Mouse (Mus musculus) limb, embryonic 12.5 days (tissue): ENCODE data around the gene Nsg1. TPM values are rescaled to one million over a fixed set of nuclear protein-coding genes. Genes with fewer than 3 reads are reported as not detected.

Experiments used
- ATAC-seq: fragments of 200-750 bp; cut with Nextera tagmentation; 2 replicates; pipeline ENCODE4 v1.8.0; 2017; ENCODE audit warnings: low read depth, moderate TSS enrichment; ENCODE audit not compliant: insufficient number of reproducible peaks, insufficient read depth, low FRiP score, low TSS enrichment
- H3K27ac ChIP-seq: fragments of 300-500 bp; sonication (generic); 2 replicates; pipeline ENCODE4 v1.5.1; 2016; ENCODE audit warnings: mild to moderate bottlenecking, moderate library complexity
- H3K27me3 ChIP-seq: fragments of 300-500 bp; sonication (generic); 2 replicates; pipeline ENCODE4 v1.6.1; 2016; ENCODE audit warnings: mild to moderate bottlenecking, moderate library complexity
- H3K36me3 ChIP-seq: fragments of 300-500 bp; sonication (generic); 2 replicates; pipeline ENCODE4 v1.6.1; 2016; ENCODE audit warnings: mild to moderate bottlenecking, moderate library complexity
- H3K4me1 ChIP-seq: fragments of 300-500 bp; sonication (generic); replicated peaks from 2 replicates; pipeline ENCODE4 v1.6.1; 2016
- H3K4me2 ChIP-seq: fragments of 300-500 bp; sonication (generic); 2 replicates; pipeline ENCODE4 v1.6.1; 2016; ENCODE audit warnings: mild to moderate bottlenecking, moderate library complexity
- H3K4me3 ChIP-seq: fragments of 300-500 bp; sonication (generic); replicated peaks from 2 replicates; pipeline ENCODE4 v1.5.1; 2016; ENCODE audit warnings: mild to moderate bottlenecking
- H3K9ac ChIP-seq: fragments of 300-500 bp; sonication (generic); replicated peaks from 2 replicates; pipeline ENCODE4 v1.6.1; 2016; ENCODE audit warnings: mild to moderate bottlenecking, moderate library complexity
- H3K9me3 ChIP-seq: fragments of 300-500 bp; sonication (generic); 2 replicates; pipeline ENCODE4 v1.6.1; 2016; ENCODE audit warnings: mild to moderate bottlenecking, moderate library complexity
- WGBS: fragments of 180-500 bp; shearing (Covaris S2); methylation state at CpG from one replicate; pipeline ENCODE4 v1.1.7; 2016; 5-methylcytosine and 5-hydroxymethylcytosine counted together
- polyA plus RNA-seq: library from polyadenylated mRNA; unstranded; fragments of >200 nt; fragmentation: Nextera tagmentation; extraction: Ambion mirVana; gene quantifications from 2 replicates; pipeline ENCODE4 v1.2.1, GENCODE M21; 2016

Gene Nsg1
- polyA plus RNA-seq, 1 experiment from 2014 or later: 134 TPM

GRCm38 (mm10) chr5:38140893-38141292 lies 18.8 kb downstream of the Nsg1 start:
- Histone ChIP-seq H3K4me3 (no peak overlapping the region), H3K9ac (no peak overlapping the region), H3K27me3 (no peaks in the 10 kb centered on the region), H3K36me3 (peaks cover 100% of the 10 kb centered on the region), H3K27ac (no peak overlapping the region), H3K4me1 (peaks cover 10% of the 10 kb centered on the region; the same call in 1 of the 2 replicates), H3K4me2 (no peak overlapping the region), H3K9me3 (no peaks in the 10 kb centered on the region)
- WGBS: 87% methylated on average over 6 of the region's 6 CpGs
- no peak for ATAC-seq

GRCm38 (mm10) chr5:38137163-38137562 lies 22.5 kb downstream of the Nsg1 start:
- Histone ChIP-seq H3K4me2 (no peak overlapping the region), H3K27ac (no peak overlapping the region), H3K4me3 (no peak overlapping the region), H3K4me1 (peaks cover 10% of the 10 kb centered on the region; the same call in 1 of the 2 replicates), H3K9me3 (no peaks in the 10 kb centered on the region), H3K9ac (no peak overlapping the region), H3K27me3 (no peaks in the 10 kb centered on the region), H3K36me3 (peaks cover 76% of the 10 kb centered on the region)
- WGBS: 81% methylated on average over 9 of the region's 9 CpGs
- no peak for ATAC-seq

GRCm38 (mm10) chr5:38136247-38136646 lies 23.5 kb downstream of the Nsg1 start:
- no peaks in the 10 kb centered on the region for H3K9me3 ChIP-seq
- H3K36me3 ChIP-seq: peaks cover 67% of the 10 kb centered on the region
- no peak overlapping the region for H3K4me2 ChIP-seq
- no peak overlapping the region for H3K27ac ChIP-seq
- no peak overlapping the region for H3K9ac ChIP-seq
- H3K4me3 ChIP-seq: no peak overlapping the region
- peaks cover 10% of the 10 kb centered on the region; the same call in 1 of the 2 replicates for H3K4me1 ChIP-seq
- no peaks in the 10 kb centered on the region for H3K27me3 ChIP-seq
- no peak for ATAC-seq
- 89% methylated on average over 9 of the region's 9 CpGs for WGBS

GRCm38 (mm10) chr5:38129339-38129738 lies 30.4 kb downstream of the Nsg1 start:
- no peak overlapping the region for H3K4me3 ChIP-seq
- ATAC-seq: no peak
- H3K27me3 ChIP-seq: no peaks in the 10 kb centered on the region
- H3K9me3 ChIP-seq: no peaks in the 10 kb centered on the region
- no peak overlapping the region for H3K4me2 ChIP-seq
- 93% methylated on average over 2 of the region's 2 CpGs for WGBS
- no peak overlapping the region for H3K9ac ChIP-seq
- peaks cover 41% of the 10 kb centered on the region for H3K36me3 ChIP-seq
- H3K4me1 ChIP-seq: no peaks in the 10 kb centered on the region
- H3K27ac ChIP-seq: no peak overlapping the region

- Histone ChIP-seq H3K4me1 (no peaks in the 10 kb centered on the region), H3K36me3 (peaks cover 57% of the 10 kb centered on the region), H3K27ac (no peak overlapping the region), H3K9ac (no peak overlapping the region), H3K4me2 (no peak overlapping the region), H3K9me3 (no peaks in the 10 kb centered on the region), H3K27me3 (no peaks in the 10 kb centered on the region), H3K4me3 (no peak overlapping the region)
- 87% methylated on average over 13 of the region's 13 CpGs for WGBS
- ATAC-seq: no peak
Observed at GRCm38 (mm10) chr5:38126519-38127306, 33.0 kb downstream of the Nsg1 start.

GRCm38 (mm10) chr5:38121699-38122098 lies 38.0 kb downstream of the Nsg1 start:
- H3K9ac ChIP-seq: no peak overlapping the region
- H3K9me3 ChIP-seq: no peaks in the 10 kb centered on the region
- no peak overlapping the region for H3K4me3 ChIP-seq
- H3K36me3 ChIP-seq: peaks cover 46% of the 10 kb centered on the region
- WGBS: 97% methylated on average over 7 of the region's 7 CpGs
- no peak overlapping the region for H3K4me2 ChIP-seq
- H3K4me1 ChIP-seq: no peaks in the 10 kb centered on the region
- no peaks in the 10 kb centered on the region for H3K27me3 ChIP-seq
- no peak overlapping the region for H3K27ac ChIP-seq
- ATAC-seq: no peak

GRCm38 (mm10) chr5:38119268-38119667 lies 40.4 kb downstream of the Nsg1 start:
- no peak for ATAC-seq
- Histone ChIP-seq H3K9ac (no peak overlapping the region), H3K27me3 (no peaks in the 10 kb centered on the region), H3K9me3 (no peaks in the 10 kb centered on the region), H3K4me1 (no peaks in the 10 kb centered on the region), H3K4me3 (no peak overlapping the region), H3K4me2 (no peak overlapping the region), H3K36me3 (peaks cover 53% of the 10 kb centered on the region), H3K27ac (no peak overlapping the region)
- WGBS: 96% methylated on average over 5 of the region's 5 CpGs

- Histone ChIP-seq H3K27me3 (no peaks in the 10 kb centered on the region), H3K27ac (no peak overlapping the region), H3K36me3 (peaks cover 46% of the 10 kb centered on the region), H3K9ac (no peak overlapping the region), H3K4me3 (no peak overlapping the region), H3K4me2 (no peak overlapping the region), H3K9me3 (no peaks in the 10 kb centered on the region), H3K4me1 (no peaks in the 10 kb centered on the region)
- ATAC-seq: no peak
- 96% methylated on average over 1 of the region's 1 CpGs for WGBS
Observed at GRCm38 (mm10) chr5:38117056-38117455, 42.7 kb downstream of the Nsg1 start.

- no peaks in the 10 kb centered on the region; the same call in 1 of the 2 replicates for H3K9me3 ChIP-seq
- H3K9ac ChIP-seq: no peak overlapping the region
- H3K36me3 ChIP-seq: peaks cover 61% of the 10 kb centered on the region
- no peak overlapping the region for H3K4me3 ChIP-seq
- WGBS: 92% methylated on average over 2 of the region's 2 CpGs
- no peaks in the 10 kb centered on the region for H3K27me3 ChIP-seq
- ATAC-seq: no peak
- H3K4me2 ChIP-seq: no peak overlapping the region
- H3K4me1 ChIP-seq: no peaks in the 10 kb centered on the region
- H3K27ac ChIP-seq: no peak overlapping the region
Observed at GRCm38 (mm10) chr5:38114526-38114925, 45.2 kb downstream of the Nsg1 start.

GRCm38 (mm10) chr5:38106807-38107206 lies 52.9 kb downstream of the Nsg1 start:
- Histone ChIP-seq H3K36me3 (peaks cover 20% of the 10 kb centered on the region), H3K27ac (peak overlapping the region; percentile 66; the same call in 1 of the 2 replicates), H3K9me3 (no peaks in the 10 kb centered on the region; the same call in 1 of the 2 replicates), H3K4me3 (no peak overlapping the region), H3K4me1 (peaks cover 32% of the 10 kb centered on the region), H3K9ac (no peak overlapping the region), H3K27me3 (0 out of 2 replicates have a peak, but pooled peaks cover 4% of the 10 kb centered on the region), H3K4me2 (peak overlapping the region; percentile 21)
- ATAC-seq: no peak; the same call in 1 of the 2 replicates
- 56% methylated on average over 10 of the region's 10 CpGs for WGBS

- H3K27ac ChIP-seq: peak overlapping the region; percentile 64
- H3K4me1 ChIP-seq: peaks cover 32% of the 10 kb centered on the region
- H3K4me2 ChIP-seq: 0 out of 2 replicates have a peak overlapping the region, but pooled peaks have one; percentile 8
- H3K4me3 ChIP-seq: no peak overlapping the region
- ATAC-seq: peak; percentile 77
- peaks cover 14% of the 10 kb centered on the region for H3K36me3 ChIP-seq
- 0 out of 2 replicates have a peak, but pooled peaks cover 4% of the 10 kb centered on the region for H3K27me3 ChIP-seq
- H3K9me3 ChIP-seq: no peaks in the 10 kb centered on the region; the same call in 1 of the 2 replicates
- H3K9ac ChIP-seq: no peak overlapping the region
- 25% methylated on average over 14 of the region's 14 CpGs for WGBS
Observed at GRCm38 (mm10) chr5:38106080-38106697, 53.5 kb downstream of the Nsg1 start.
